Mouse (Mus musculus) hindbrain, embryonic 10.5 days (tissue): ENCODE results near the gene Gm11627. TPM values are rescaled to one million over a fixed set of nuclear protein-coding genes. Genes with fewer than 3 reads are reported as not detected.

Source experiments
- DNase-seq: peaks from one replicate; pipeline ENCODE4 v3.0.0-alpha.2; 2017; ENCODE audit warnings: low spot score
- H3K27ac ChIP-seq: fragments of 300-500 bp; sonication (generic); 2 replicates; pipeline ENCODE4 v1.5.1; 2016; ENCODE audit warnings: mild to moderate bottlenecking, moderate library complexity
- H3K27me3 ChIP-seq: fragments of 300-500 bp; sonication (generic); 2 replicates; pipeline ENCODE4 v1.6.1; 2016; ENCODE audit warnings: mild to moderate bottlenecking; ENCODE audit not compliant: poor library complexity, insufficient read depth, severe bottlenecking
- H3K36me3 ChIP-seq: fragments of 300-500 bp; sonication (generic); 2 replicates; pipeline ENCODE4 v1.6.1; 2016; ENCODE audit warnings: mild to moderate bottlenecking, moderate library complexity
- H3K4me1 ChIP-seq: fragments of 300-500 bp; sonication (generic); replicated peaks from 2 replicates; pipeline ENCODE4 v1.6.1; 2016; ENCODE audit warnings: mild to moderate bottlenecking
- H3K4me3 ChIP-seq: fragments of 300-500 bp; sonication (generic); 2 replicates; pipeline ENCODE4 v1.5.1; 2016; ENCODE audit warnings: mild to moderate bottlenecking, moderate library complexity
- H3K9me3 ChIP-seq: fragments of 300-500 bp; sonication (generic); 2 replicates; pipeline ENCODE4 v1.6.1; 2016; ENCODE audit warnings: mild to moderate bottlenecking, moderate library complexity
- WGBS: fragments of 180-500 bp; shearing (Covaris S2); methylation state at CpG from one replicate; pipeline ENCODE4 v1.1.7; 2016; 5-methylcytosine and 5-hydroxymethylcytosine counted together
- polyA plus RNA-seq: library from polyadenylated mRNA; unstranded; fragments of >200 nt; fragmentation: Nextera tagmentation; extraction: Ambion mirVana; gene quantifications from 2 replicates; pipeline ENCODE4 v1.2.1, GENCODE M21; 2016

Gm11627 gene
- 9.0 and 9.1 TPM in 2 replicates for polyA plus RNA-seq

DNA sequence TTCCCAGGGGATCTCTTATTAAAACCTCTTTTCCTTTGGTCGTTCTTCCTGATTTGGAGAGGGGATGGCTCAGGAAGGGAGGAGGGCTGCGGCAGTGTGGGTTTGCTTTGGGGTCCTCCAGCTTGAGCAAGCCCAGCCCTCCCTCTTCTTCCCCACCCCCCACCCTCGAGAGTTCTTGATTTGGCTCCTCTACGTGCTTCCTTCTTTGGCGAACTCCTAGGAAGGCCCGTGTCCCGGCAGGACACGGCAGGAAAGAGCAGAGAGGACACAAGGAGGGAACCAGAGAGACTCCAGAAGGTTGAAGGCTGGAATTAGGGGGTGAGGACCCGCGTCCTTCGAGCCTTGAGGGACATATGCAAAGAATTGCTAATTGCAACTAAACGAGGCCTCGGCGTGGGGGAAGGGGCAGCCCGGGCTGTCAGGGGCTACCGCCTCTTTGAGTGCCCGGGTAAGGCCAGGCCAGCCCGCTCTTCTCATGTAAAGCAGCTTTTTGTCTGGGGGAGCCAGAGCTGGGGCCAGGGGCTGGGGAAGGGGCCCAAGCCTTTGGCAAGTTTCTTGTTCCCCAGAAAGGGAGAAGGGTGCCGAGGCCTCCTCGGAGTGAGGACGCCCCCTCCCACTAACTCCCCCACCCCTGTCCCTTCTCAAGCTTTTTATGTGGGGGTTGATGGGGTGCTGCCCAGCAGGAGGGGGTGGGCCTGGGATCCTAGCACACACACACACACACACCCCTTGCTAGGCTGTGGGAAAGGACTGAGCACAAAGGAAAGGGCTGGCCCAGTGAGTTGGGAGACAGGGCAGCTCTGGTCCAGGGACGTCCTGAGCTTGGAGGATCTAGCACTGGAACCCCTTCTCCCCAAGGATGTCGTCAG is at the start of gene Gm11627:
TSS of gene Gm11627 (minus strand) at position 297 of the 869 bp plus-strand sequence.
- peak; percentile 83 for DNase-seq
- H3K27me3 ChIP-seq: peaks cover 25% of the 10 kb centered on the region
- peaks cover 61% of the 10 kb centered on the region for H3K4me1 ChIP-seq
- H3K36me3 ChIP-seq: no peaks in the 10 kb centered on the region
- peak within 1 kb of the TSS; percentile 92 for H3K27ac ChIP-seq
- WGBS: 5% methylated on average over 23 of the region's 23 CpGs
- H3K4me3 ChIP-seq: peak within 1 kb of the TSS; percentile 42
- H3K9me3 ChIP-seq: no peaks in the 10 kb centered on the region

GRCm38 (mm10) chr11:102628529-102628928 is 49.3 kb upstream of the Gm11627 start:
- WGBS: 36% methylated on average over 9 of the region's 9 CpGs
- no peak for DNase-seq
- H3K4me1 ChIP-seq: peaks cover 83% of the 10 kb centered on the region
- H3K27me3 ChIP-seq: peaks cover 25% of the 10 kb centered on the region
- no peaks in the 10 kb centered on the region for H3K36me3 ChIP-seq
- H3K27ac ChIP-seq: 0 out of 2 replicates have a peak overlapping the region, but pooled peaks have one; percentile 69
- H3K4me3 ChIP-seq: no peak overlapping the region
- H3K9me3 ChIP-seq: no peaks in the 10 kb centered on the region

GRCm38 (mm10) chr11:102627171-102627931 is 48.1 kb upstream of the Gm11627 start:
- Histone ChIP-seq H3K9me3 (no peaks in the 10 kb centered on the region), H3K4me3 (no peak overlapping the region), H3K27me3 (peaks cover 13% of the 10 kb centered on the region), H3K36me3 (no peaks in the 10 kb centered on the region), H3K4me1 (peaks cover 74% of the 10 kb centered on the region), H3K27ac (peak overlapping the region; percentile 35)
- 78% methylated on average over 9 of the region's 9 CpGs for WGBS
- no peak for DNase-seq

DNA sequence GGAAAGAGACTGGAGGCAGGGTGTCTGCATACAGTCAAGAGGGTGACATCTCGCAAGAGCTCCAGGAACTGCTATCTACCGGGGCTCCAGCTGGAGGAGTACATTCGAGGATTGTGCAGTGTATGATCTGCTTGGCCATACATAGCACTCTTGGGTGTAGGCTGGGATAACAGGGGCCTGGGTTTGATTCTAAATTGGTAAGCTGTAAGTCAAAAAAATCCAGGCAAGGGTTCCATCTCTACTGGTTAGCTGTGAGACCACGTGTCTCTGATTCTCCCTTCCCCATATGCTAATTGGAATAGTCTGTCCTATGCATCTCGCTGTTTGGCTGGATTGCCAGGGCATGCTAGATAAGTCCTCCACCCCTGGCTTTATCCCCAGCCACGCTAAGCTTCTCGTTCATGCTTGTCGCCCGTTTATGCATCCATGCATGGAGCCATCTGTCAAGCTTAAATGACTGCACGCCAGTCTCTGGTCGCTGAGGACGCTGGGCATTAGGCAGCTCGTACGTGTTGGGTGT is 45.7 kb upstream of the Gm11627 start:
- peaks cover 9% of the 10 kb centered on the region; the same call in 1 of the 2 replicates for H3K27me3 ChIP-seq
- no peaks in the 10 kb centered on the region for H3K9me3 ChIP-seq
- H3K4me1 ChIP-seq: peaks cover 50% of the 10 kb centered on the region
- DNase-seq: peak; percentile 43
- 0 out of 2 replicates have a peak, but pooled peaks cover 3% of the 10 kb centered on the region for H3K36me3 ChIP-seq
- H3K27ac ChIP-seq: peak overlapping the region; percentile 86
- WGBS: 39% methylated on average over 14 of the region's 14 CpGs
- peak overlapping the region; percentile 34; the same call in 1 of the 2 replicates for H3K4me3 ChIP-seq

GRCm38 (mm10) chr11:102623876-102624789 is 44.9 kb upstream of the Gm11627 start:
- Histone ChIP-seq H3K9me3 (peaks cover 5% of the 10 kb centered on the region), H3K36me3 (0 out of 2 replicates have a peak, but pooled peaks cover 6% of the 10 kb centered on the region), H3K27me3 (peaks cover 9% of the 10 kb centered on the region; the same call in 1 of the 2 replicates), H3K4me3 (peak overlapping the region; percentile 34), H3K27ac (peak overlapping the region; percentile 86), H3K4me1 (peaks cover 48% of the 10 kb centered on the region)
- peak; percentile 84 for DNase-seq
- WGBS: 8% methylated on average over 17 of the region's 17 CpGs

GRCm38 (mm10) chr11:102619449-102619848 is 40.2 kb upstream of the Gm11627 start:
- Histone ChIP-seq H3K27me3 (no peaks in the 10 kb centered on the region), H3K9me3 (peaks cover 7% of the 10 kb centered on the region), H3K36me3 (0 out of 2 replicates have a peak, but pooled peaks cover 6% of the 10 kb centered on the region), H3K4me3 (no peak overlapping the region), H3K27ac (no peak overlapping the region), H3K4me1 (peaks cover 12% of the 10 kb centered on the region)
- no peak for DNase-seq
- WGBS: 63% methylated on average over 2 of the region's 2 CpGs

- no peak for DNase-seq
- H3K36me3 ChIP-seq: no peaks in the 10 kb centered on the region
- H3K27me3 ChIP-seq: peaks cover 40% of the 10 kb centered on the region
- H3K9me3 ChIP-seq: no peaks in the 10 kb centered on the region
- H3K27ac ChIP-seq: peak overlapping the region; percentile 82
- H3K4me3 ChIP-seq: 0 out of 2 replicates have a peak overlapping the region, but pooled peaks have one; percentile 27
- H3K4me1 ChIP-seq: peaks cover 53% of the 10 kb centered on the region
- 14% methylated on average over 6 of the region's 6 CpGs for WGBS
Observed at GRCm38 (mm10) chr11:102611317-102611705, 32.0 kb upstream of the Gm11627 start.

- Histone ChIP-seq H3K4me1 (peaks cover 58% of the 10 kb centered on the region), H3K27ac (peak overlapping the region; percentile 82), H3K9me3 (no peaks in the 10 kb centered on the region), H3K36me3 (peaks cover 5% of the 10 kb centered on the region; the same call in 1 of the 2 replicates), H3K27me3 (peaks cover 45% of the 10 kb centered on the region), H3K4me3 (peak overlapping the region; percentile 27; the same call in 1 of the 2 replicates)
- 13% methylated on average over 9 of the region's 9 CpGs for WGBS
- DNase-seq: peak; percentile 51
Observed at GRCm38 (mm10) chr11:102610675-102611316, 31.5 kb upstream of the Gm11627 start.

DNA sequence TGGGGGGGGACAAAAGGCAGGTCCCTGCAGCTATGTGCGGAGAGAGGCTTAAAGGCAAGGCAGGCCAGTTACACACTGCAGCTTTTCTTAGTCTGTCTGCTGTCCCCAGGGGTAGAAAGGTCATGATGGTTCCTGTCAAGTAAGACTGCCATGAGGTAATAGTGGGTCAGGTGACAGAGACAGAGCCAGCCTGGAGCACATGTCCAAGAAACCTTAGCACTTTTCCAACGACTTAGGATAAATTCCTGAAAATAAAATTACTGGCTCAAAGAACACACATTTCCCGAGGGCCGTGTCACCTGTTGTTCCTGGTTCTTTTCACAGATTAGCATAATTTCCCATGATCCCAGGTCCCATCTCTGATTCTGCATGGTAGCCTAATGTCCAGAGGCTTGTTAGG is 31.0 kb upstream of the Gm11627 start:
- Histone ChIP-seq H3K27ac (peak overlapping the region; percentile 82), H3K36me3 (peaks cover 5% of the 10 kb centered on the region; the same call in 1 of the 2 replicates), H3K9me3 (no peaks in the 10 kb centered on the region), H3K27me3 (peaks cover 50% of the 10 kb centered on the region), H3K4me3 (peak overlapping the region; percentile 79), H3K4me1 (peaks cover 64% of the 10 kb centered on the region)
- no peak for DNase-seq
- WGBS: 32% methylated on average over 4 of the region's 4 CpGs

DNA sequence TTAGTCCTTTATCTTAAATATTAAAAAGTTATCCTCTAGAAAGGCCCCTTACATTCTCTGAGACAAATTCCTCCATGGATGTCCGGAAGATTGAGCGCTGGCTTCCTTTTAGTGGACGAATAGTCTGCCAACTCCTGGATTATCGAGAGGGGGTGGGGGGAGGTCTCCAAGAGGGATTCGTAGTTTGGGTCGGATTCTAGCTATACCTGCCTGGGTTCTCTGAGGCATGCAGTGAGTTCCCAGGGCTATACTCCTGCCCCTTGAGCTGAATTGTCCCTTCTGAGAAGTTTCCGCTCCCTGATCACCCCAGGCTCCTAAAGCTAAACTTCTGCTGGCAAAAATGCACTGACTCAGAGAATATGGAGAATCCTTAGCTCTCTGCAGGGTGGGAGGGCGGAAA is 30.2 kb upstream of the Gm11627 start:
- DNase-seq: no peak
- Histone ChIP-seq H3K9me3 (no peaks in the 10 kb centered on the region), H3K4me3 (peak overlapping the region; percentile 79), H3K36me3 (peaks cover 5% of the 10 kb centered on the region; the same call in 1 of the 2 replicates), H3K4me1 (peaks cover 69% of the 10 kb centered on the region), H3K27me3 (peaks cover 57% of the 10 kb centered on the region), H3K27ac (peak overlapping the region; percentile 54)
- 46% methylated on average over 8 of the region's 8 CpGs for WGBS

DNA sequence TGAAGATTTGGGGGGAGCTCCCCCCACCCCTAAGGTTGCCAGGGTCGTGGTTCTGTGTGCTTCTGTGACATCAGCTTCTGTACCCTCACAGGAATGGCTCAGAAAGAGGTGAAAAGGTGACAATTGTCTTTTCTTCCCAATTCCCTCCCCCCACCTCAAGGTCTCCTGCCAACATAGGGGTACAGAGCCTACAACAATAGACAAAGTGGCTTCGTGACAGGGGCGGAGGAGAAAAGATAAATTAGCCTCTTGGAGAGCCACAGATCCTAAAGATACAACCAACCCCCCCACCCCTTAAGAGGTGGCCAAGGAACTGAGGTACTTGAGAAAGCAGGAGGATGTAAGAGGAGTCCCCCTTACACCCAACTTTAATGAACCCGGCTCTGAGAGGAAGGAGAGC is 29.4 kb upstream of the Gm11627 start:
- H3K27ac ChIP-seq: peak overlapping the region; percentile 99
- peak overlapping the region; percentile 79 for H3K4me3 ChIP-seq
- 8% methylated on average over 4 of the region's 4 CpGs for WGBS
- H3K27me3 ChIP-seq: peaks cover 60% of the 10 kb centered on the region
- DNase-seq: no peak
- H3K36me3 ChIP-seq: peaks cover 5% of the 10 kb centered on the region; the same call in 1 of the 2 replicates
- no peaks in the 10 kb centered on the region for H3K9me3 ChIP-seq
- H3K4me1 ChIP-seq: peaks cover 73% of the 10 kb centered on the region
